Mouse (Mus musculus): ENCODE data around the gene Man2a2. TPM values are rescaled to one million over a fixed set of nuclear protein-coding genes. Genes with fewer than 3 reads are reported as not detected.

The Man2a2 gene
- polyA plus RNA-seq, 2 experiments = 1.7 to 4.9 TPM

- DNase-seq (ENCODE audit: low read depth in 3 of 3, low spot score in 3 of 3) (no peak), ATAC-seq (ENCODE audit: insufficient read depth) (no peak)
- Histone ChIP-seq H3K9ac (replicated peaks) (no peak overlapping the region), H3K27ac (no peak overlapping the region), H3K9me3 (ENCODE audit: control insufficient read depth, low read length) (no peaks in the 10 kb centered on the region), H3K36me3 (replicated peaks; ENCODE audit: control insufficient read depth, insufficient read depth, low read depth) (no peaks in the 10 kb centered on the region), H3K4me2 (ENCODE audit: low read depth) (no peak overlapping the region), H3K4me1 (replicated peaks; ENCODE audit: control insufficient read depth in 2 of 2, insufficient read depth in 2 of 2, low read length in 1 of 2) (no peaks in the 10 kb centered on the region), H3K27me3 (ENCODE audit: control insufficient read depth, insufficient read depth, low read length) (no peaks in the 10 kb centered on the region), H3K4me3 (ENCODE audit: insufficient read depth in 1 of 2, low read depth in 2 of 2, low read length in 2 of 2) (no peak overlapping the region)
- TF ChIP-seq EP300 (IDR thresholded peaks at IDR 0.05; ENCODE audit: low read depth) (no peak), CTCF (IDR thresholded peaks at IDR 0.05; ENCODE audit: low read depth) (no peak)
- 73% methylated on average over 4 of the region's 4 CpGs for WGBS (ENCODE audit: insufficient replicate concordance)
Observed at GRCm38 (mm10) chr7:80358039-80358438, 13.1 kb downstream of the Man2a2 start.

GRCm38 (mm10) chr7:80357156-80357555 lies 14.0 kb downstream of the Man2a2 start:
- Histone ChIP-seq H3K4me1 (replicated peaks; ENCODE audit: control insufficient read depth in 2 of 2, insufficient read depth in 2 of 2, low read length in 1 of 2) (no peaks in the 10 kb centered on the region), H3K36me3 (replicated peaks; ENCODE audit: control insufficient read depth, insufficient read depth, low read depth) (no peaks in the 10 kb centered on the region), H3K9ac (replicated peaks) (no peak overlapping the region), H3K27ac (no peak overlapping the region), H3K4me2 (ENCODE audit: low read depth) (no peak overlapping the region), H3K27me3 (ENCODE audit: control insufficient read depth, insufficient read depth, low read length) (no peaks in the 10 kb centered on the region), H3K4me3 (ENCODE audit: insufficient read depth in 1 of 2, low read depth in 2 of 2, low read length in 2 of 2) (no peak overlapping the region), H3K9me3 (ENCODE audit: control insufficient read depth, low read length) (no peaks in the 10 kb centered on the region)
- WGBS (ENCODE audit: insufficient replicate concordance) = 66% methylated on average over 8 of the region's 8 CpGs
- TF ChIP-seq CTCF (IDR thresholded peaks at IDR 0.05; ENCODE audit: low read depth) = no peak
- no peak for TF ChIP-seq EP300 (IDR thresholded peaks at IDR 0.05; ENCODE audit: low read depth)
- ATAC-seq (ENCODE audit: insufficient read depth) = no peak
- no peak for DNase-seq (ENCODE audit: low read depth in 3 of 3, low spot score in 3 of 3)

GRCm38 (mm10) chr7:80356351-80356750 lies 14.8 kb downstream of the Man2a2 start:
- no peaks in the 10 kb centered on the region for H3K4me1 ChIP-seq (replicated peaks; ENCODE audit: control insufficient read depth in 2 of 2, insufficient read depth in 2 of 2, low read length in 1 of 2)
- 82% methylated on average over 13 of the region's 13 CpGs for WGBS (ENCODE audit: insufficient replicate concordance)
- TF ChIP-seq CTCF (IDR thresholded peaks at IDR 0.05; ENCODE audit: low read depth) (no peak), EP300 (IDR thresholded peaks at IDR 0.05; ENCODE audit: low read depth) (no peak)
- H3K36me3 ChIP-seq (replicated peaks; ENCODE audit: control insufficient read depth, insufficient read depth, low read depth) = no peaks in the 10 kb centered on the region
- H3K4me2 ChIP-seq (ENCODE audit: low read depth) = no peak overlapping the region
- DNase-seq (ENCODE audit: low read depth in 3 of 3, low spot score in 3 of 3) (no peak), ATAC-seq (ENCODE audit: insufficient read depth) (no peak)
- H3K27ac ChIP-seq = no peak overlapping the region
- no peaks in the 10 kb centered on the region for H3K9me3 ChIP-seq (ENCODE audit: control insufficient read depth, low read length)
- no peak overlapping the region for H3K4me3 ChIP-seq (ENCODE audit: insufficient read depth in 1 of 2, low read depth in 2 of 2, low read length in 2 of 2)
- no peak overlapping the region for H3K9ac ChIP-seq (replicated peaks)
- no peaks in the 10 kb centered on the region for H3K27me3 ChIP-seq (ENCODE audit: control insufficient read depth, insufficient read depth, low read length)

- TF ChIP-seq EP300 (IDR thresholded peaks at IDR 0.05; ENCODE audit: low read depth) (no peak), CTCF (IDR thresholded peaks at IDR 0.05; ENCODE audit: low read depth) (no peak)
- H3K4me2 ChIP-seq (ENCODE audit: low read depth) = no peak overlapping the region
- H3K4me3 ChIP-seq (ENCODE audit: insufficient read depth in 1 of 2, low read depth in 2 of 2, low read length in 2 of 2) = no peak overlapping the region
- no peaks in the 10 kb centered on the region for H3K36me3 ChIP-seq (replicated peaks; ENCODE audit: control insufficient read depth, insufficient read depth, low read depth)
- WGBS (ENCODE audit: insufficient replicate concordance) = 81% methylated on average over 8 of the region's 8 CpGs
- no peak overlapping the region for H3K9ac ChIP-seq (replicated peaks)
- no peaks in the 10 kb centered on the region for H3K27me3 ChIP-seq (ENCODE audit: control insufficient read depth, insufficient read depth, low read length)
- ATAC-seq (ENCODE audit: insufficient read depth) = no peak
- no peak overlapping the region for H3K27ac ChIP-seq
- peaks cover 4 to 5% of the 10 kb centered on the region in 2 experiments; a peak in 3 of 4 replicates for H3K4me1 ChIP-seq (replicated peaks; ENCODE audit: control insufficient read depth in 2 of 2, insufficient read depth in 2 of 2, low read length in 1 of 2)
- H3K9me3 ChIP-seq (ENCODE audit: control insufficient read depth, low read length) = no peaks in the 10 kb centered on the region
- no peak for DNase-seq (ENCODE audit: low read depth in 3 of 3, low spot score in 3 of 3)
Observed at GRCm38 (mm10) chr7:80352920-80353319, 18.3 kb downstream of the Man2a2 start.

- 12% methylated on average over 2 of the region's 2 CpGs for WGBS (ENCODE audit: insufficient replicate concordance)
- DNase-seq (ENCODE audit: low read depth in 3 of 3, low spot score in 3 of 3) (no peak), ATAC-seq (ENCODE audit: insufficient read depth) (peak; percentile 43; the same call in 1 of the 2 replicates)
- TF ChIP-seq EP300 (IDR thresholded peaks at IDR 0.05; ENCODE audit: low read depth) (no peak; the same call in 1 of the 2 replicates), CTCF (IDR thresholded peaks at IDR 0.05; ENCODE audit: low read depth) (no peak)
- H3K9ac ChIP-seq (replicated peaks) = no peak overlapping the region; the same call in 1 of the 2 replicates
- H3K9me3 ChIP-seq (ENCODE audit: control insufficient read depth, low read length) = no peaks in the 10 kb centered on the region
- no peak overlapping the region for H3K4me2 ChIP-seq (ENCODE audit: low read depth)
- H3K36me3 ChIP-seq (replicated peaks; ENCODE audit: control insufficient read depth, insufficient read depth, low read depth) = no peaks in the 10 kb centered on the region
- H3K4me3 ChIP-seq (ENCODE audit: insufficient read depth in 1 of 2, low read depth in 2 of 2, low read length in 2 of 2) = no peak overlapping the region
- H3K27ac ChIP-seq = no peak overlapping the region
- H3K4me1 ChIP-seq (replicated peaks; ENCODE audit: control insufficient read depth in 2 of 2, insufficient read depth in 2 of 2, low read length in 1 of 2) = peaks cover 4 to 13% of the 10 kb centered on the region in 2 experiments; a peak in 3 of 4 replicates
- H3K27me3 ChIP-seq (ENCODE audit: control insufficient read depth, insufficient read depth, low read length) = no peaks in the 10 kb centered on the region
Observed at GRCm38 (mm10) chr7:80350808-80351207, 20.4 kb downstream of the Man2a2 start.

Measured in liver, embryonic 14.5 days (tissue).